Mouse (Mus musculus) MEL (cell line): ENCODE results near the gene Olfr1135. TPM values are rescaled to one million over a fixed set of nuclear protein-coding genes. Genes with fewer than 3 reads are reported as not detected.

Experiments
- polyA plus RNA-seq, 2 experiments: library from polyadenylated mRNA; stranded (reverse) in 1 of 2; unstranded in 1 of 2; fragments of >175 nt in 1 of 2; fragments of >200 nt in 1 of 2; gene quantifications; 2 replicates each; pipeline versions ENCODE4 v1.2.1 to v1.2.4; 2012; ENCODE audit warnings: low replicate concordance in 2 of 2, low read depth in 1 of 2; ENCODE audit not compliant: insufficient read length in 2 of 2, insufficient read depth in 1 of 2, missing spikeins in 1 of 2
- total RNA-seq: library from RNA; depleted of rRNA; stranded (reverse); fragments of 300-350 nt; gene quantifications from 2 replicates; pipeline ENCODE4 v1.2.3, GENCODE M21; 2012; rRNA removed

Gene Olfr1135
- total and polyA plus RNA-seq, 3 experiments: not detected

Other genes starting within 250 kb of the Olfr1135 start
- not detected in 2 replicates for gene Olfr1124, start 243.4 kb downstream of the Olfr1135 start, total RNA-seq
- gene Olfr1124, start 243.4 kb downstream of the Olfr1135 start, polyA plus RNA-seq: not detected
- gene Olfr1126, start 219.7 kb downstream of the Olfr1135 start, total RNA-seq: not detected in 2 replicates
- gene Olfr1126, start 219.7 kb downstream of the Olfr1135 start, polyA plus RNA-seq: not detected
- gene Pramel7, start 176.6 kb downstream of the Olfr1135 start, total RNA-seq: not detected in 2 replicates
- not detected for gene Pramel7, start 176.6 kb downstream of the Olfr1135 start, polyA plus RNA-seq
- not detected in 2 replicates for gene Pramel6, start 167.1 kb downstream of the Olfr1135 start, total RNA-seq
- not detected for gene Pramel6, start 167.1 kb downstream of the Olfr1135 start, polyA plus RNA-seq
- not detected in 2 replicates for gene Olfr153, start 141.9 kb downstream of the Olfr1135 start, total RNA-seq
- not detected for gene Olfr153, start 141.9 kb downstream of the Olfr1135 start, polyA plus RNA-seq
- gene Olfr1128, start 128.1 kb downstream of the Olfr1135 start, total RNA-seq: not detected in 2 replicates
- not detected for gene Olfr1128, start 128.1 kb downstream of the Olfr1135 start, polyA plus RNA-seq
- not detected in 2 replicates for gene Olfr1129, start 99.8 kb downstream of the Olfr1135 start, total RNA-seq
- gene Olfr1129, start 99.8 kb downstream of the Olfr1135 start, polyA plus RNA-seq: under 1 TPM in 1 of 2 experiments, not detected in 1; 0.06 TPM
- gene Olfr1130, start 67.5 kb downstream of the Olfr1135 start, total RNA-seq: not detected in 2 replicates
- not detected for gene Olfr1130, start 67.5 kb downstream of the Olfr1135 start, polyA plus RNA-seq
- gene Olfr1131, start 46.6 kb downstream of the Olfr1135 start, total RNA-seq: not detected in 2 replicates
- not detected for gene Olfr1131, start 46.6 kb downstream of the Olfr1135 start, polyA plus RNA-seq
- gene Olfr1132, start 36.1 kb downstream of the Olfr1135 start, total RNA-seq: not detected in 2 replicates
- gene Olfr1132, start 36.1 kb downstream of the Olfr1135 start, polyA plus RNA-seq: not detected
- gene Olfr1133, start 26.3 kb downstream of the Olfr1135 start, total RNA-seq: not detected in 2 replicates
- gene Olfr1133, start 26.3 kb downstream of the Olfr1135 start, polyA plus RNA-seq: not detected
- not detected in 2 replicates for gene Olfr1134, start 15.2 kb downstream of the Olfr1135 start, total RNA-seq
- not detected for gene Olfr1134, start 15.2 kb downstream of the Olfr1135 start, polyA plus RNA-seq
- gene Olfr1136, start 20.3 kb upstream of the Olfr1135 start, total RNA-seq: not detected in 2 replicates
- not detected for gene Olfr1136, start 20.3 kb upstream of the Olfr1135 start, polyA plus RNA-seq
- not detected in 2 replicates for gene Olfr1137, start 39.5 kb upstream of the Olfr1135 start, total RNA-seq
- not detected for gene Olfr1137, start 39.5 kb upstream of the Olfr1135 start, polyA plus RNA-seq
- not detected in 2 replicates for gene Olfr1138, start 66.3 kb upstream of the Olfr1135 start, total RNA-seq
- not detected for gene Olfr1138, start 66.3 kb upstream of the Olfr1135 start, polyA plus RNA-seq
- gene Olfr1140, start 70.1 kb upstream of the Olfr1135 start, total RNA-seq: not detected in 2 replicates
- not detected for gene Olfr1140, start 70.1 kb upstream of the Olfr1135 start, polyA plus RNA-seq
- not detected in 2 replicates for gene Olfr1141, start 80.3 kb upstream of the Olfr1135 start, total RNA-seq
- gene Olfr1141, start 80.3 kb upstream of the Olfr1135 start, polyA plus RNA-seq: not detected
- gene Olfr152, start 105.8 kb upstream of the Olfr1135 start, total RNA-seq: not detected in 2 replicates
- gene Olfr152, start 105.8 kb upstream of the Olfr1135 start, polyA plus RNA-seq: not detected
- not detected in 2 replicates for gene Olfr1143, start 126.9 kb upstream of the Olfr1135 start, total RNA-seq
- not detected for gene Olfr1143, start 126.9 kb upstream of the Olfr1135 start, polyA plus RNA-seq
- gene Olfr1145, start 136.2 kb upstream of the Olfr1135 start, total RNA-seq: not detected in 2 replicates
- not detected for gene Olfr1145, start 136.2 kb upstream of the Olfr1135 start, polyA plus RNA-seq
- not detected in 2 replicates for gene Olfr1148, start 156.9 kb upstream of the Olfr1135 start, total RNA-seq
- not detected for gene Olfr1148, start 156.9 kb upstream of the Olfr1135 start, polyA plus RNA-seq
- gene Olfr1150-ps1, start 170.3 kb upstream of the Olfr1135 start, total RNA-seq: not detected in 2 replicates
- gene Olfr1150-ps1, start 170.3 kb upstream of the Olfr1135 start, polyA plus RNA-seq: not detected
- not detected in 2 replicates for gene Olfr1151, start 182.2 kb upstream of the Olfr1135 start, total RNA-seq
- gene Olfr1151, start 182.2 kb upstream of the Olfr1135 start, polyA plus RNA-seq: not detected
- gene Olfr1152, start 192.8 kb upstream of the Olfr1135 start, total RNA-seq: not detected in 2 replicates
- under 1 TPM in 1 of 2 experiments, not detected in 1; 0.01 TPM for gene Olfr1152, start 192.8 kb upstream of the Olfr1135 start, polyA plus RNA-seq
- not detected in 2 replicates for gene Olfr1153, start 221.3 kb upstream of the Olfr1135 start, total RNA-seq
- not detected for gene Olfr1153, start 221.3 kb upstream of the Olfr1135 start, polyA plus RNA-seq
- not detected in 2 replicates for gene Olfr1154, start 231.5 kb upstream of the Olfr1135 start, total RNA-seq
- not detected for gene Olfr1154, start 231.5 kb upstream of the Olfr1135 start, polyA plus RNA-seq